Mouse (Mus musculus) forebrain, embryonic 14.5 days (tissue): ENCODE measurements around the gene Ear6. TPM values are rescaled to one million over a fixed set of nuclear protein-coding genes. Genes with fewer than 3 reads are reported as not detected.
"Not testable (repeated sequence)": the region's sequence is repeated elsewhere in the genome, so short reads cannot be mapped to it uniquely, and the experiment has no call there.

Experiments
- ATAC-seq: fragments of 200-750 bp; cut with Nextera tagmentation; 2 replicates; pipeline ENCODE4 v1.8.0; 2017; ENCODE audit warnings: mild to moderate bottlenecking, moderate library complexity
- DNase-seq: peaks from one replicate; pipeline ENCODE4 v3.0.0-alpha.2; 2015; ENCODE audit warnings: low spot score
- H3K27ac ChIP-seq: fragments of 300-500 bp; sonication (generic); 2 replicates; pipeline ENCODE4 v1.5.1; 2014; ENCODE audit warnings: low read depth, mild to moderate bottlenecking, control low read depth, low read length, moderate library complexity
- H3K27me3 ChIP-seq: fragments of 300-500 bp; sonication (generic); replicated peaks from 2 replicates; pipeline ENCODE4 v1.6.1; 2014; ENCODE audit warnings: low read length, control low read depth, mixed read lengths; ENCODE audit not compliant: control insufficient read depth, insufficient read depth
- H3K36me3 ChIP-seq: fragments of 300-500 bp; sonication (generic); 2 replicates; pipeline ENCODE4 v1.6.1; 2014; ENCODE audit warnings: low read length, control low read depth; ENCODE audit not compliant: control insufficient read depth, insufficient read depth
- H3K4me1 ChIP-seq: fragments of 300-500 bp; sonication (generic); 2 replicates; pipeline ENCODE4 v1.6.1; 2014; ENCODE audit warnings: antibody characterized with exemption, low read length, control low read depth; ENCODE audit not compliant: control insufficient read depth, insufficient read depth
- H3K4me2 ChIP-seq: fragments of 300-500 bp; sonication (generic); 2 replicates; pipeline ENCODE4 v1.6.1; 2014; ENCODE audit warnings: mild to moderate bottlenecking, control low read depth, low read length
- H3K4me3 ChIP-seq: fragments of 300-500 bp; sonication (generic); 2 replicates; pipeline ENCODE4 v1.5.1; 2014; ENCODE audit warnings: low read depth, low read length, control low read depth
- H3K9ac ChIP-seq: fragments of 300-500 bp; sonication (generic); 2 replicates; pipeline ENCODE4 v1.6.1; 2014; ENCODE audit warnings: mild to moderate bottlenecking, low read length, control low read depth, moderate library complexity
- H3K9me3 ChIP-seq: fragments of 300-500 bp; sonication (generic); replicated peaks from 2 replicates; pipeline ENCODE4 v1.6.1; 2016; ENCODE audit warnings: low read length, control low read depth, mixed read lengths; ENCODE audit not compliant: control insufficient read depth
- WGBS: fragments of 180-500 bp; shearing (Covaris S2); extraction: QIAGEN DNeasy Blood & Tissue Kit; methylation state at CpG from one replicate; pipeline ENCODE4 v1.1.7; 2014; 5-methylcytosine and 5-hydroxymethylcytosine counted together
- polyA plus RNA-seq: library from polyadenylated mRNA; unstranded; fragments of >200 nt; fragmentation: Nextera tagmentation; extraction: Ambion mirVana; gene quantifications from 2 replicates; pipeline ENCODE4 v1.2.1, GENCODE M21; 2014

The Ear6 gene
- polyA plus RNA-seq, 1 experiment from 2014 or later, result not detected

- H3K4me3 ChIP-seq, H3K9ac ChIP-seq, H3K27ac ChIP-seq, H3K4me2 ChIP-seq, H3K4me1 ChIP-seq, H3K9me3 ChIP-seq, H3K36me3 ChIP-seq, ATAC-seq, H3K27me3 ChIP-seq: not testable (repeated sequence)
- 47% methylated on average over 3 of the region's 3 CpGs for WGBS
- DNase-seq, result peak; percentile 11
Measured at GRCm38 (mm10) chr14:51851006-51851405, 2.5 kb upstream of the Ear6 start.

GRCm38 (mm10) chr14:51855280-51855679, 1.8 kb downstream of the Ear6 start:
- not testable (repeated sequence) for H3K27ac ChIP-seq, ATAC-seq, H3K9ac ChIP-seq, DNase-seq, H3K36me3 ChIP-seq, H3K4me2 ChIP-seq, H3K4me1 ChIP-seq, H3K4me3 ChIP-seq, H3K9me3 ChIP-seq, H3K27me3 ChIP-seq
- WGBS, result 89% methylated on average over 7 of the region's 7 CpGs

- H3K4me2 ChIP-seq, H3K4me3 ChIP-seq, H3K36me3 ChIP-seq, ATAC-seq, H3K4me1 ChIP-seq, H3K9ac ChIP-seq, H3K9me3 ChIP-seq, H3K27ac ChIP-seq, H3K27me3 ChIP-seq: not testable (repeated sequence)
- WGBS, result 5% methylated on average over 1 of the region's 1 CpGs
- DNase-seq, result peak; percentile 14
Measured at GRCm38 (mm10) chr14:51863603-51864002, 10.1 kb downstream of the Ear6 start.

- no peak overlapping the region for H3K27ac ChIP-seq
- 83% methylated on average over 2 of the region's 2 CpGs for WGBS
- H3K36me3 ChIP-seq, result no peaks in the 10 kb centered on the region
- no peak overlapping the region for H3K4me3 ChIP-seq
- no peaks in the 10 kb centered on the region for H3K4me1 ChIP-seq
- ATAC-seq (no peak), DNase-seq (no peak)
- no peak overlapping the region for H3K9ac ChIP-seq
- no peaks in the 10 kb centered on the region for H3K9me3 ChIP-seq
- H3K27me3 ChIP-seq, result no peaks in the 10 kb centered on the region
- no peak overlapping the region for H3K4me2 ChIP-seq
Measured at GRCm38 (mm10) chr14:51870756-51871155, 17.3 kb downstream of the Ear6 start.

GRCm38 (mm10) chr14:51871741-51872140, 18.2 kb downstream of the Ear6 start:
- 83% methylated on average over 9 of the region's 9 CpGs for WGBS
- DNase-seq, result no peak

GRCm38 (mm10) chr14:51877517-51877916, 24.0 kb downstream of the Ear6 start:
- ATAC-seq, result no peak
- Histone ChIP-seq H3K27me3 (no peaks in the 10 kb centered on the region), H3K4me1 (no peaks in the 10 kb centered on the region), H3K9ac (no peak overlapping the region), H3K9me3 (no peaks in the 10 kb centered on the region), H3K27ac (no peak overlapping the region), H3K36me3 (no peaks in the 10 kb centered on the region), H3K4me3 (no peak overlapping the region), H3K4me2 (no peak overlapping the region)
- no peak for DNase-seq
- WGBS, result 92% methylated on average over 3 of the region's 3 CpGs

More at GRCm38 (mm10) chr14:51871741-51872140, 18.2 kb downstream of the Ear6 start:
- no peaks in the 10 kb centered on the region for H3K9me3 ChIP-seq
- H3K36me3 ChIP-seq, result no peaks in the 10 kb centered on the region
- H3K4me1 ChIP-seq, result no peaks in the 10 kb centered on the region
- H3K27me3 ChIP-seq, result no peaks in the 10 kb centered on the region
- no peak overlapping the region for H3K27ac ChIP-seq
- H3K9ac ChIP-seq, result no peak overlapping the region
- H3K4me3 ChIP-seq, result no peak overlapping the region
- ATAC-seq, result no peak
- no peak overlapping the region for H3K4me2 ChIP-seq

- Histone ChIP-seq H3K36me3 (peaks cover 20% of the 10 kb centered on the region), H3K27ac (no peak overlapping the region), H3K4me2 (peak overlapping the region; percentile 86), H3K4me3 (peak overlapping the region; percentile 68), H3K9ac (no peak overlapping the region), H3K27me3 (no peaks in the 10 kb centered on the region), H3K9me3 (no peaks in the 10 kb centered on the region), H3K4me1 (peaks cover 10% of the 10 kb centered on the region; the same call in 1 of the 2 replicates)
- 0% methylated on average over 4 of the region's 4 CpGs for WGBS
- peak; percentile 87 for DNase-seq
- ATAC-seq, result peak; percentile 36
Measured at GRCm38 (mm10) chr14:51883527-51884030, 30.1 kb downstream of the Ear6 start.

GRCm38 (mm10) chr14:51884031-51884544, 30.6 kb downstream of the Ear6 start:
- Histone ChIP-seq H3K27me3 (no peaks in the 10 kb centered on the region), H3K4me2 (peak overlapping the region; percentile 86), H3K4me1 (peaks cover 10% of the 10 kb centered on the region; the same call in 1 of the 2 replicates), H3K9me3 (no peaks in the 10 kb centered on the region), H3K9ac (peak overlapping the region; percentile 58), H3K27ac (peak overlapping the region; percentile 86), H3K36me3 (peaks cover 25% of the 10 kb centered on the region), H3K4me3 (peak overlapping the region; percentile 68)
- 1% methylated on average over 14 of the region's 14 CpGs for WGBS
- DNase-seq (peak; percentile 56), ATAC-seq (peak; percentile 49)

GRCm38 (mm10) chr14:51884598-51885331, 31.3 kb downstream of the Ear6 start, which contains the start of gene Mettl17:
TSS of gene Mettl17 (plus strand) at chr14:51884842.
- Histone ChIP-seq H3K27me3 (no peaks in the 10 kb centered on the region), H3K4me3 (peak within 1 kb of the TSS; percentile 68), H3K9ac (peak within 1 kb of the TSS; percentile 79), H3K9me3 (no peaks in the 10 kb centered on the region), H3K36me3 (peaks cover 31% of the 10 kb centered on the region), H3K27ac (peak within 1 kb of the TSS; percentile 86), H3K4me2 (peak within 1 kb of the TSS; percentile 86), H3K4me1 (peaks cover 10% of the 10 kb centered on the region; the same call in 1 of the 2 replicates)
- under 1% methylated on average over 43 of the region's 43 CpGs for WGBS
- ATAC-seq (peak; percentile 98), DNase-seq (peak; percentile 99)
